Mouse (Mus musculus) B cell, adult 62 days (primary cell): ENCODE data around the gene Sod3. TPM values are rescaled to one million over a fixed set of nuclear protein-coding genes. Genes with fewer than 3 reads are reported as not detected.

Experiments used
- total RNA-seq: library from RNA; stranded (reverse); gene quantifications from 4 replicates; pipeline ENCODE4 v1.2.4, GENCODE M21; 2023

Sod3 gene
- total RNA-seq = 0.14 to 0.21 TPM in 2 of 4 replicates, not detected in the others

GRCm38 (mm10) chr5:52363468-52364150 lies at the start of gene Sod3:
Gene Sod3 (plus strand): TSS chr5:52363791.

Other genes starting within 250 kb of the Sod3 start
- 259 to 280 TPM (median 276 TPM) in 4 replicates for gene Dhx15, start 173.3 kb upstream of the Sod3 start, total RNA-seq
- gene Ccdc149, start 107.7 kb downstream of the Sod3 start, total RNA-seq = not detected in 4 replicates
- gene Lgi2, start 202.7 kb downstream of the Sod3 start, total RNA-seq = not detected in 4 replicates